Mouse (Mus musculus) myocyte (in vitro differentiated cells): ENCODE data around the gene Cux1. TPM values are rescaled to one million over a fixed set of nuclear protein-coding genes. Genes with fewer than 3 reads are reported as not detected.
A peak's percentile ranks its signal among the peaks of the same experiment; 100 is the strongest.

Experiments used
- H3K27me3 ChIP-seq: one replicate; pipeline ENCODE4 v1.6.1; 2011; ENCODE audit not compliant: control insufficient read depth, insufficient read depth, insufficient read length
- H3K36me3 ChIP-seq: one replicate; pipeline ENCODE4 v1.6.1; 2011; ENCODE audit not compliant: control insufficient read depth, insufficient read depth
- H3K4me2 ChIP-seq: one replicate; pipeline ENCODE4 v1.6.1; 2011; ENCODE audit warnings: low read depth, control low read depth
- H3K4me3 ChIP-seq: one replicate; pipeline ENCODE4 v1.5.1; 2011; ENCODE audit warnings: mild to moderate bottlenecking, control low read depth, moderate library complexity
- H3K79me2 ChIP-seq: one replicate; pipeline ENCODE4 v1.6.1; 2011; ENCODE audit not compliant: control insufficient read depth, insufficient read depth
- H3ac ChIP-seq: one replicate; pipeline ENCODE4 v1.6.1; 2011; ENCODE audit not compliant: control insufficient read depth, insufficient read length
- CEBPB ChIP-seq: IDR thresholded peaks from 2 replicates; pipeline ENCODE4 v1.6.1; 2011; ENCODE audit warnings: mild to moderate bottlenecking, moderate library complexity; ENCODE audit not compliant: poor library complexity, insufficient read depth, severe bottlenecking
- E2F4 ChIP-seq: IDR thresholded peaks from one replicate; pipeline ENCODE4 v1.6.1; 2011; ENCODE audit warnings: mild to moderate bottlenecking, control low read depth, moderate library complexity; ENCODE audit not compliant: insufficient read depth
- MAX ChIP-seq: IDR thresholded peaks from one replicate; pipeline ENCODE4 v1.6.1; 2011; ENCODE audit warnings: low read depth, mild to moderate bottlenecking, control low read depth
- MYOD1 ChIP-seq, 3 experiments: IDR thresholded peaks; one replicate each; pipeline ENCODE4 v1.6.1; 2011; ENCODE audit warnings: control low read depth in 2 of 3, low read depth in 2 of 3, mild to moderate bottlenecking in 2 of 3, moderate library complexity in 1 of 3; ENCODE audit not compliant: insufficient read length in 2 of 3, control insufficient read depth in 1 of 3
- MYOG ChIP-seq, 3 experiments: IDR thresholded peaks; one replicate each; pipeline ENCODE4 v1.6.1; 2011; ENCODE audit warnings: control low read depth in 2 of 3, low read depth in 2 of 3, mild to moderate bottlenecking in 2 of 3; ENCODE audit not compliant: insufficient read length in 2 of 3, control insufficient read depth in 1 of 3, insufficient read depth in 1 of 3
- POLR2A ChIP-seq: IDR thresholded peaks from one replicate; pipeline ENCODE4 v1.6.1; 2011; ENCODE audit warnings: low read depth, mild to moderate bottlenecking, control low read depth, moderate library complexity; ENCODE audit not compliant: insufficient read length
- POLR2AphosphoS2 ChIP-seq: IDR thresholded peaks from one replicate; pipeline ENCODE4 v1.6.1; 2011; ENCODE audit warnings: low read depth, control low read depth; ENCODE audit not compliant: insufficient read length
- REST ChIP-seq: IDR thresholded peaks from one replicate; pipeline ENCODE4 v1.6.1; 2011; ENCODE audit warnings: mild to moderate bottlenecking, control low read depth, moderate library complexity; ENCODE audit not compliant: insufficient read depth, insufficient read length
- SRF ChIP-seq: IDR thresholded peaks from one replicate; pipeline ENCODE4 v1.6.1; 2011; ENCODE audit warnings: low read depth; ENCODE audit not compliant: control insufficient read depth, insufficient read length
- TCF12 ChIP-seq: IDR thresholded peaks from one replicate; pipeline ENCODE4 v1.6.1; 2011; ENCODE audit warnings: mild to moderate bottlenecking, control low read depth; ENCODE audit not compliant: poor library complexity, insufficient read depth, severe bottlenecking
- TCF3 ChIP-seq: IDR thresholded peaks from one replicate; pipeline ENCODE4 v1.6.1; 2011; ENCODE audit warnings: low read depth, control low read depth; ENCODE audit not compliant: insufficient read length
- USF1 ChIP-seq: IDR thresholded peaks from one replicate; pipeline ENCODE4 v1.6.1; 2011; ENCODE audit warnings: low read depth, mild to moderate bottlenecking, control low read depth, moderate library complexity
- polyA plus RNA-seq: library from polyadenylated mRNA; unstranded; fragments of >200 nt; fragmentation: generic; extraction: Trizol; gene quantifications from one replicate; pipeline ENCODE4 v1.2.1, GENCODE M21; 2012; ENCODE audit warnings: missing spikeins

Cux1 gene
- polyA plus RNA-seq, 1 experiment: 50.7 TPM

GRCm38 (mm10) chr5:136469301-136469700 lies 98.0 kb downstream of the Cux1 start:
- peaks cover 56% of the 10 kb centered on the region for H3K79me2 ChIP-seq
- TF ChIP-seq USF1 (no peak), TCF3 (no peak), SRF (no peak), POLR2A (no peak), MYOG (IDR thresholded peaks at IDR 0.05; ENCODE audit: control insufficient read depth in 1 of 3, insufficient read depth in 1 of 3, insufficient read length in 2 of 3, low read depth in 2 of 3) (no peak), POLR2AphosphoS2 (no peak), MYOD1 (IDR thresholded peaks at IDR 0.05; ENCODE audit: control insufficient read depth in 1 of 3, insufficient read length in 2 of 3, low read depth in 2 of 3) (no peak), MAX (no peak), TCF12 (no peak), CEBPB (no peak), E2F4 (no peak), REST (no peak)
- H3K4me2 ChIP-seq: no peak overlapping the region
- no peaks in the 10 kb centered on the region for H3K36me3 ChIP-seq
- no peak overlapping the region for H3ac ChIP-seq
- H3K27me3 ChIP-seq: no peaks in the 10 kb centered on the region
- H3K4me3 ChIP-seq: no peak overlapping the region

DNA sequence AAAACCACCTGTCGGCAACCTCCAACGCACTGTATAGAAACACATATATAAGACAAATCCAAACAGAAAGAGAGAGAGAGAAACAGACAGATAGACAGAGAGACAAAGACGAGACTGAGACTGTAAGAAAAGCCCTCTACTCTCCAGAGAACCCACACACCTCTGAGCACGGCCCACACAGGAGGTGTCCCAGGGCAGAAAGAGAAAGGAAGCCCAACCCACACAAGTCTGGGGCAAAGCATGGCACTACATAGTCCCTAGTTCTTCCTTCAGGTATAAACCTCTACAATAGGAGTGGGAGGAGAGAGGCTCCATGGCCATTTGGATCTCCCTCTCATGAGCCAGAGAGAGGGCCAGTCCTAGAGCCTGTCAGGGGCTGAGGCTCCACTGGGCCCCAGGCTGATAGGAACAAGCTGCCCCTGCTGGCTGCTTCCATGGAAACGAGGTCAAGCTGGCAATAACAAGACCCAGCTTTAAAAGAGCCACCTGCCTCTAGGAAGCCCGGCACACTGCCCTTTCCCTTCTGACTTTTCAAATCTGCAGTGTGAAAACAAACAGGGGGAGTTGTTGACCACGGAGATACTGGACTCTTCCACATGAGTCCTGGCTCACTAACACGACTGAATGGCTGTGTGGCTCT lies 99.8 kb downstream of the Cux1 start:
- Histone ChIP-seq H3K27me3 (no peaks in the 10 kb centered on the region), H3ac (no peak overlapping the region), H3K36me3 (no peaks in the 10 kb centered on the region), H3K4me2 (no peak overlapping the region), H3K79me2 (peaks cover 57% of the 10 kb centered on the region), H3K4me3 (no peak overlapping the region)
- TF ChIP-seq SRF: no peak
- no peak for TF ChIP-seq CEBPB
- TF ChIP-seq MAX: no peak
- TF ChIP-seq TCF3: no peak
- no peak for TF ChIP-seq POLR2A
- no peak for TF ChIP-seq MYOD1 (IDR thresholded peaks at IDR 0.05; ENCODE audit: control insufficient read depth in 1 of 3, insufficient read length in 2 of 3, low read depth in 2 of 3)
- TF ChIP-seq USF1: no peak
- TF ChIP-seq TCF12: no peak
- no peak for TF ChIP-seq MYOG (IDR thresholded peaks at IDR 0.05; ENCODE audit: control insufficient read depth in 1 of 3, insufficient read depth in 1 of 3, insufficient read length in 2 of 3, low read depth in 2 of 3)
- TF ChIP-seq REST: no peak
- TF ChIP-seq POLR2AphosphoS2: no peak
- no peak for TF ChIP-seq E2F4

DNA sequence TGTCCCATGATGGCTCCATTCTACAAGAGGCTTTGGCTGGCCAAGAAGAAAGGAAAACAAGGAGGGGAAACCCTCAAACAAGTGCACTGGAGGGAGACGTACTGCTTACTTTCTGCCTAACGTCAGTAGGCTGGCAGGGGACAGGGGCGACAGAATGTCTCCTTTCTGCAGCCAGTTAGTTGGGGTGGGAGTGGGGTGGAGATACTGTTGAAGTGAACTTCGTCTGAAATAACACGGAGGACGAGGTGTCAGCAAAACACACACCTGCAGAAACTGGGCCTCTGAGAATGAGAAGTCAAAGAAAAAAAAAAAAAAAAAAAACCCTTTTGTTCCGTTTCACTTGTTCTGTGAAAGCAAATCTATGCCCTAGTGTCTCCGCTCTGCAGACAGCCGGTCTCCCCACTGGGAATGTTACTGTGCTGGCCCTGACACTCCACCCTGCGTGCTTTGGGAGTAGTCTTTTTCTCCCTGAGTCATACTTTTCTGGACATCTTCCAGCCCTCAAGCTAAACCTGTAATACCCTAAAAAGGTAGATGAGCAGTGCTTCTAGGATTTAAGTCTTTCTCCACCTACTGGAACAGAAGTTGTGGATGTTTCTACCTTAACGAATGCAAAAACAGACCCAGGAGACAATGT lies 101.4 kb downstream of the Cux1 start:
- Histone ChIP-seq H3K4me2 (peak overlapping the region; percentile 96), H3K27me3 (no peaks in the 10 kb centered on the region), H3K4me3 (no peak overlapping the region), H3K79me2 (peaks cover 58% of the 10 kb centered on the region), H3ac (no peak overlapping the region), H3K36me3 (no peaks in the 10 kb centered on the region)
- TF ChIP-seq USF1: no peak
- no peak for TF ChIP-seq TCF3
- no peak for TF ChIP-seq E2F4
- TF ChIP-seq REST: no peak
- no peak for TF ChIP-seq TCF12
- TF ChIP-seq MYOD1 (IDR thresholded peaks at IDR 0.05; ENCODE audit: control insufficient read depth in 1 of 3, insufficient read length in 2 of 3, low read depth in 2 of 3): peak in 1 of 3 experiments; percentile 13

- Histone ChIP-seq H3K79me2 (peaks cover 57% of the 10 kb centered on the region), H3ac (no peak overlapping the region), H3K4me3 (no peak overlapping the region), H3K36me3 (no peaks in the 10 kb centered on the region), H3K4me2 (peak overlapping the region; percentile 96), H3K27me3 (no peaks in the 10 kb centered on the region)
- TF ChIP-seq SRF (no peak), MYOD1 (IDR thresholded peaks at IDR 0.05; ENCODE audit: control insufficient read depth in 1 of 3, insufficient read length in 2 of 3, low read depth in 2 of 3) (peak in 1 of 3 experiments; percentile 60), MYOG (IDR thresholded peaks at IDR 0.05; ENCODE audit: control insufficient read depth in 1 of 3, insufficient read depth in 1 of 3, insufficient read length in 2 of 3, low read depth in 2 of 3) (peak in 1 of 3 experiments; percentile 27)
Measured at GRCm38 (mm10) chr5:136465366-136465765, 101.9 kb downstream of the Cux1 start.

DNA sequence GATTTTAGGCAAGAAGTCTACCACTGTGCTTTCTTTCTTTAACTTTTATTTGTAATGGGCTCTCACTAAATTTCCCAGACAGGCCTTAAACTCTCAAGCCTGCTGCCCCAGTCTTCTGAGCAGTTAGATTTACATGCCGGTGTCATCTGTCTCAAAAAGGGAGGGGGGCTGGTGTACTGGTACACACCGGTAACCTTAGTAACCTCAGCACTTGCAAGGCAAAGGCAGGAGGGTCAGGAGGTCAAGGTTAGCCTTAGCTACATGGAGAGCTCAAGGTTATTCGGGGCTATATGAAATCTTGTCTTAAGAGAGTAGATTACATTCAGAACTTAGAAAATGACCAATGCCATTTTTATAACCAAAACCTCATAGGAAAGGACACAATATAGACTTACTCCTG lies 102.4 kb downstream of the Cux1 start:
- Histone ChIP-seq H3K4me2 (peak overlapping the region; percentile 96), H3K4me3 (no peak overlapping the region), H3K27me3 (no peaks in the 10 kb centered on the region), H3ac (no peak overlapping the region), H3K79me2 (peaks cover 58% of the 10 kb centered on the region), H3K36me3 (no peaks in the 10 kb centered on the region)
- TF ChIP-seq CEBPB (no peak), MYOD1 (IDR thresholded peaks at IDR 0.05; ENCODE audit: control insufficient read depth in 1 of 3, insufficient read length in 2 of 3, low read depth in 2 of 3) (no peak), USF1 (no peak), MAX (no peak), TCF12 (no peak), REST (no peak), SRF (no peak), E2F4 (no peak), MYOG (IDR thresholded peaks at IDR 0.05; ENCODE audit: control insufficient read depth in 1 of 3, insufficient read depth in 1 of 3, insufficient read length in 2 of 3, low read depth in 2 of 3) (no peak), POLR2AphosphoS2 (no peak), POLR2A (no peak), TCF3 (no peak)
